Mouse (Mus musculus) adrenal gland, postnatal 25 days (tissue): ENCODE data around the gene Fto. TPM values are rescaled to one million over a fixed set of nuclear protein-coding genes. Genes with fewer than 3 reads are reported as not detected.

Source experiments
- DNase-seq: peaks from one replicate; pipeline ENCODE4 v3.0.0; 2021; ENCODE audit warnings: mixed read lengths
- total RNA-seq: library from RNA; stranded (reverse); gene quantifications from 2 replicates; pipeline ENCODE4 v1.2.3, GENCODE M21; 2021

Gene Fto
- total RNA-seq, 1 experiment from 2014 or later, result 82.7 TPM

DNA sequence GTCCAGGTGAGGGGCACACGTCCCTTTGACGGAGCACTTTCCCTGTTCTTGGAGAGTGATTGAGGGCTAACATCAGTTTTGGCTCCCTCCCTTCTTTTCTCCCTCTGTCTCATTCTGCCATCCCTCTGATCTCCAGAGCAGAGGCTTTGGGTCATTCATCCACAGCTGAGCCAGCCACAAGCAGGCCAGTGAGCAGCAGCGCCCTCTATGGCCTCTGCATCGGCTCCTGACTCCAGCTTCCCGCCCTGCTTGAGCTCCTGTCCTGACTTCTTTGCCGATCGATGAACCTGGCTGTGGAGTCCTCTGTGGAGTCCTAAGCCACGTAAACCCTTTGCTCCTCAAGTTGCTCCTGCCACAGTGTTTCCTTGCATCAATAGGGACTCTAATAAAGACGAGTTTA, 10.9 kb downstream of the Fto start:
- no peak for DNase-seq

DNA sequence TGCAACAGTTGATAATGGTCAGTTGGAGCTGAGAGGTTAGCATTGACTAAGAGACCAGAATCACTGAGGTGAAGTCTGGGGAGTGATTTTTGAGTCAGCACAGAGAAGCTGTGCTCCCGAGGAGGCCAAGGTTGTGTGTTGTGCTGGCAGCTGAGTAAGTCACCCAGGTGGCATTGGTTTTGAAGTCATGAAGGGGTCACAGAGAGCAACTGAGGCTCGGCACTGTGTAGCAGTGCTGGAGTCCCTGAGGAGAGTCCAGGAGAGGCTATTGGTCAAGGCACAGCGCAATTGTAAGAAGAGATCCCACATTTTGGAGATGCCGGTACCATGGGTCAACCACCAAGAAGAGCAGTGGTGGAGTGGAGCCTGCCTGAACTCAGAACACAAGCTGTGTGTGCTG, 11.6 kb downstream of the Fto start:
- DNase-seq, result no peak

DNA sequence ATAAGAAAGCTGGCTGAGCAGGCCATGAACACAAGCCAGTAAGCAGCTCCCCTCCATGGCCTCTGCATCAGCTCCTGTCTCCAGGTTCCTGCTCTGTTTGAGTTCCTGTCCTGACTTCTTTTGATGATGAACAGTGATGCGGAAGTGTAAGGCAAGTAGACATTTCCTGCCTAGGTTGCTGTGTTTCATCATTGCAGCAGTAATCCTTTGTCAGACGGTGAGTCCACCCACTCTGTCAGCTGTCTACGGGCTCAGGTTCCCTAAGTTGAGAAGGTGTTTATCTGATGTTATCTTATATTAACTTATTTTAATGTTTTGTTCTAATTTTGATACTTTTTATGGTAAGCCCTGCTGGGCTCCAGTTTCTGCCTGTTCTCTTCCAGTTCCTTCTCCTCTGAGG, 12.7 kb downstream of the Fto start:
- DNase-seq, result no peak

DNA sequence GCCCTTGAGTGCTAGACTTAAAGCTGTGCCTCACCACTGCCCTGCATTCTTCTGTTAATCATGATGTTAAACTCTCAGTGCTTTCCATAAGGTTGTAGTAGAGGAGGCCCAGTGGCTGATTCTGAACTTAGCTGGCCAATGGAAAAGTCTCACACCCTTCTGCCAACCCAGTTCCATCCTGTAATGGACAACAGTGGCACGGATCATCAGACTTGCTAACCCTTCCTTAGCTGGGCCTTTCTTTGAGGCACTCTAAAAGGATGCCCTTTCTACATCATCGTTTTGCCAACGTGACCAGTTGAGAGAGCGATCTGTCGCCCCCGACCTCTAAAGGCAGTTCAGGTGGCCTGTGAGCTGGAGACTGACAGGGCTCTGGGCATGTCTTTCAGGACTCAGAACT, 13.6 kb downstream of the Fto start:
- DNase-seq, result no peak

DNA sequence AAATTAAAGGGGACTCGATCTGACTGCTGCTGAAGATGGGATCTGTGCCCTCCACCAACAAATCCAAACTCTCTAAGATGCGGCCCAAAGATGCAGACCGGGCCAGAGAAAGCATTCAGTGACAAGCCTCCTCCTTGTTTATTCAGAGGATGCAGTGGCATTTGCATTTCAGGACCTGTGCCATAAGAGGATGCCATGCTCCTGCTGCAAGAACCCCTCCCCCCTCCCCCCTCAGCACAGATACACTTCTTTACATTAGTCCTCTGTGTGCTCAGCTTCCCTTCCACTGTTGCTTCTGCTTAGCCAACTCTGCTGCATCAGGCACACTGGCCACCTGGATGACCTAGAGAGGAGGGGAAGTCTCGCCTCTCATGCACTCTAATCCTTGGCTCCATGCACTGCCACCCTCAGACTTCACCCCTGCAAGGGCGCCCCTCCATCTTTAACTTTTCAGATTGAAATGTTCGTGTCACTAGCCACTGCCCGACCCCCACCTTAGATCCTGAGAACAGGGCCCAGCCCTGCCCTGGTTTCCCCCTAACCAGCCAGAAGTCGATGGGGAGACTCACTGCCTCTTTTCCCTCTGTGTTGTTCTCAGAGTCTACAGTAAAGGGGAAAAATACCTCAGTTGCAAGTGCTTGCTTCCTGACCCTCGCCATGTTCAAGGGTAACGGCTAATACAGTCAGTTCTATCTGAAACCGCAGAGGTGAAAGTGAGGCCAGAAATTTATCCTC, 14.3 kb downstream of the Fto start:
- no peak for DNase-seq

DNA sequence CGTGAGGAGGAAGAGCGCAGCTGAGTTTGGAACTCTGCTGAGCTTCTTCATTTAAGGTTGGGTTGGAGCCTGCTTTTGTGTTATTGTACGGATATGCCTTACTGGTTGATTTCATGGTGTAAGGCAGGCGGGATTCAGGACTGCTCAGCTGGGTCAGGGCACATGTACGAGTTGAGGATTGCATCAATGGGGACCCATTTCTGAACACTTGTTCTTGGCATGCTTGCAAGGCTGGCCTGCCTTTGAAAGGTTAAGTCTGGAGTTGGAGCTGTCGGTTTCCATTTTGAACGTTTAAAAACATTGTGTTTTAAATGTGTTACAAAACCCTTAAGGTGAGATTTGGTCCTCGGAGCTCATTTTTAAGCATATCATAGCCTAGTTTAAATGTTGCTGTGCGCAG, 15.7 kb downstream of the Fto start:
- no peak for DNase-seq

DNA sequence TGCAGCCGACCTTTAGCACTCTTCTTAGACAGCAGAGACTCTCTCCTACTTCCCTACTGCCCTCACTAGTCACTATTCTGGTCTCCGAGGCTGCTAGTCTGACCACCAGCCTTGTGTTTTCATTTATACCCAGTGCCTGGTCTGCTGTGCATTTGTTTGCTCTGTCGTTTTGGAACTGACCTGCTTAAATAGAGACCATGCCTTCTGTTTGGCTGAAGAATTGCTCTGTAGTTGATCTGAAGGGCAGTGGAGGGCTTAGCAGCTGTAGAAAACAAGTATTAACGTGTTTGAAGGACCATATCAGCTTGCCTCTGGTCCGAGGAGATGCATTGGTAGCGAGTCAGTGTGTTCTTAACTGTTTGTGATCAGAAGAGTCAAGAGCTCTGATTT, 16.1 kb downstream of the Fto start:
- no peak for DNase-seq

DNA sequence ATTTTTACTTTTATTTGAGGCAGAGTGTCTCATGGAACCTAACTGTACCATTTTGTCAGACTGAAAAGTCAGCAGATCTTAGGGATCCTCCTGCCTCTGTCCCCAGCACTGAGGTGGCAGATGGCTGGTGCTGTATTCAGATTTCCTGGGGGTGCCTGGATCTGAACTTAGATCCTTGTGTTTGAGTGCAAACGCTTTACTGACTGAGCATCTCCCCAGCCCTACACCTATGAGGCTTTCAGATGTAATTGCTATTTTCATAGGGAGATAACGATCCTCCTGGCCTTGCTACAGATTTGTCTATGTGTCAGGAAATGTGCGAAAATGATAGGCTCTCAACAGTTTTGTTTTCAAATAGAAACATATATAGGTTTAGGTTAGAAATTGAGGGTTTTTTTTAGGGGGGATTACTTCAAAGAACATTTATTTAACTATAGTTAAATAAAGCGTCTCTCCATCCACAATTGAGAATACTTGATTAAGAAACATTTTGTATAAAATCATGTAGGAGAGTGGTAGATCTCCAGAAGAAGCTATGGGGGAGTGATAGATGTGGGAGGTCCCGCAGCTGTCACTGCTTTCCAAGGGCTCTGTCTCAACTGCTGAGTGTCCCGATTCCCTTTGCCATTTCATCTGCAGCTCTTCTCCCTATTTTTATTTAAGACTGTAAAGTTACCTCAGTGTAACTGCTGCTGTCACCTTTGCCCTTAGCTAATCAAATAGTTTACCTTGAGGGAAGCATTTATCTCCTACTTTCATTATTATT, 25.2 kb downstream of the Fto start:
- no peak for DNase-seq

DNA sequence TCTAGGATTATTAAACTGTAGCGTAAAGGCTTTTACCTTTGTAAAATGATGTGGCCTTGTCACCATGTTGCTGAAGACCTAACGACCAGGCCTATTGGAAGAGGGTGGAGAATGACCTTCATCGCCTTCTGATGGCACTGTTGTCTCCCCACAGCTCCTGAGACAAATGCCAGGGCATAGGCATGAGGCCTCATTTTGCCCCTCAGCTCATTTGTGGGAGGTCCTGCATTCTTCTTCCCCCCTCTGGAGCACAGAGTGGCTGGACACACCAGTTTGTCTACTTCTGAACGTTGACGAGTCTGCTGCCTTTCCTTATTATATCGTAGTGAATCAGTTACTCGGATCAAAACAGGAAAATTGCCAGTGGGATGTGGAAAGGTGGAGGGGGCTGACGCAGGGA, 26.3 kb downstream of the Fto start:
- no peak for DNase-seq

DNA sequence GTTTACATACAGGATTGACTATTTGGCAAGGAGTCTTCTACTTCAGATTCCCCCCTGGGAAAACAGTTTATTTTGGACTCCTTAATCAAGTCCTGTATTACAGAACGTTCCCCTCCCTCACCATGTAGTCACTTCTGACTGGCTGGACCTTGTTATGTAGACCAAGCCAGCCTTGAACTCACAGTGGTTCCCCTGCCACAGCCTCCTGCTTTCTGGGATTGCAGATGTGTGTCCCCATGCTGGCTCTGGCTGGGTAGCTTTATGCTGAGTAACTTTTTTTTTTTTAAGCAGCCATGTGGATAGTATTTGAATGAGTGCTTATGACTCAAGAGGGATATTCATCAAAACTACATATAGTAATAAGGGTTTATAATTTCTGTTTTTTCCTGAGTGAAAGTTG, 27.4 kb downstream of the Fto start:
- DNase-seq, result no peak

DNA sequence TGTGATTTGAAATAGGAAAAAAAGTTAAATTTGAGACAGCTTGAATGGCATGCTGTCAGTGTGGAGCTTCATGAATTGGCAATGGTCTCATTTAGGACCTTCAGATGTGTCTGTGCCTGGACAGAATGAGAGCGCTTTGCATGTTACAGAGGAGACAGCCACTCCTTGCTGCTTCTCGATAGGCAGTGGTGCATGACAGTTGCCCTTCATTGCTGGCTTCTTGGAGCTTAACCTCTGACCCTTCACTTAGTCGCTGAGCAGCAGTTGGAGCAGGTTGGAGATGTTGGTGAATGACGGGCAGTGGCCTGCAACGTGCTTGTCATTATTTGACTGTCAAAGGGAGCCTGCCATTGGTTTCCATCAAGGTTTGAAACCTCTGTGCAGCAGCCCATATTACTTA, 28.9 kb downstream of the Fto start:
- no peak for DNase-seq

DNA sequence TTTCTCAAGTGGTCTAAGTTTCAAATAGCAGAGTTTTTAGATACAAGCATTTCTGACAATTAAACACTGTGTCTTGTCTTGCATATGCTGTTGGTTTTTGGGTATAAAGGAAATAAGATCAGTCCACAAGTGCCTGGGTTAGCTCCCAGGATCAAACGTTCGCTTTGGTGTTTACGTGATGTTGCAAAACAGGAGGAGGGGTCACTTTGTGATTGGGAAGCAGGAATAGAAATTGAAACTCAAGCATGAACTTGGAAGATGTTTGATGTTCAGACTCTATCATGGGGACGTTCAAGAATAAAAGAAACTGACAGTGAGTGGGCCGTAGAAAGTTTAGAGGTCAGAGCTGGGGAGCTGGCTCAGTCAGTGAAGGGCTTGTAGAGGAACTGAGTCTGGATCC, 29.5 kb downstream of the Fto start:
- DNase-seq, result no peak

DNA sequence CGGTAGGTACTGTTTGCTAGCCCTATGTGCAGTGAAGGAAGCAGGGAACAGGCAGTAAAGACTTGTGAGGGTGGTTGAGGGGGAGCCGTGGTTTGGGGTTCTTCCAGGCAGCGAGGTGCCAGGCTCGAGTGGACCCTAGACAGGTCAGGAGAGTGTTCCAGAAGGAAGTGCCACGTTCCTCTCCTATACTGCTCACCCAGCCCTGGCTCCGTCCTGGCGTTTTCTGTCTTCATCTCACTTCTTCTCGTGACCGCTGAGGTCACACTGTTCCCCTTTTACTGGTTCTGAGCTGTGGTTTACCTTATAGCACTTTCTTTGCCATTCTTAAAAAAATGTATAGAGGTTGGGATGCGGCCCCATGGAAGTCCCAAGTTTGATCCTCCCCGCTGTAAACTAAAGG, 31.3 kb downstream of the Fto start:
- no peak for DNase-seq

DNA sequence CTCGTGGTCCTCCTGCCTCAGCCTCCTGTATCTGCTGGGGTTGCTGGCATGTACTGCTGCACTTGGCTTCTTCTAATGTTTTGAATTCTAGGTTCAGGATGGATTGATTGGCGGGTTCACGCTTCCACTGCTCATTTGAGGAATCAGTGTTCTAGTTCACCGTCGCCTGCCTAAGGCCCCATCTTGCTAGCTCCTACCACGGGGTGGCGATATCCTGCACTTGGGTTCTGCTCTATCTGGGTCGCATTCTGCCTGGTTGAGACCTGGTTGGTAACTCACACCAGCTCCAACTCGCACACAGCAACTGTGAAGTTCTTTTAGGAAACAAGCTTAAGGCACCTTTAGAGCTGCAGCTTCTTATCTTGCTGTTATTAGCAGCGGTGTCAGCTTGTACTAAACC, 33.8 kb downstream of the Fto start:
- DNase-seq, result no peak

DNA sequence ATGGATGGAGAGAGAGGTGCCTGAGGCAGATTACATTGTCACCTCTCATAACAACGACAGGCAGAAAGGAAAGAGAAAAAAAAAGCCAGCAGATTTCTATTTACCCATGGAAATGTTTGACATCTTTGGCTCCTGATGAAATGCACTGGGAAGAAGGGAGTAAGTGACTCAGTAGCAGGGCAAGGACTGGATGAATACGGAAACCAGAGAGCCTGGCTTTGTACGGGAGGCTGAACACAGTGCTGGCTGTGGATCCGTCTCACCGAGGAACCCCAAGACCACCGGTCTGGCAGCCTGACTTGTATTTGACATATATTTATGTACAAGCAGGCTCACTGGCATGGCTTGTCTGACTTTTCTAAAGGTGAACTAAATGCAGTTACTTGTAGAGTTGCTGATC, 34.3 kb downstream of the Fto start:
- no peak for DNase-seq

DNA sequence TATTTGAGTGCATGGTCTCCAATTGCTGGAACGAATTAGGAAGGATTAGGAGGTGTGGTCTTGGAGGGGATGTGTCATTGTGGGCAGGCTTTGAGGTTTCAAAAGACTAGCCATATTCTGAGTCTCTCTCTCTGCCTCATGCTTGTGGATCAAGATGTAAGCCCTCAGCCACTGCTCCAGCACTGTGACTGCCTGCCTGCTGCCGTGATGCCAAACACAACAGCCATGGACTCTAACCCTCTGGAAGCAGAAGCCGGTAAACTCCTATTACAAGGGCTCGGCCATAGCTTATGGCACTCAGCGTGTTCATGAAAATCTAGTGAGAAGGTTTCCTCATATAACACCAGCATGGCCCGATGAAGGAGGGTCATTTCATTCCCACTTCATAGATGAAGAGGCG, 36.5 kb downstream of the Fto start:
- no peak for DNase-seq

DNA sequence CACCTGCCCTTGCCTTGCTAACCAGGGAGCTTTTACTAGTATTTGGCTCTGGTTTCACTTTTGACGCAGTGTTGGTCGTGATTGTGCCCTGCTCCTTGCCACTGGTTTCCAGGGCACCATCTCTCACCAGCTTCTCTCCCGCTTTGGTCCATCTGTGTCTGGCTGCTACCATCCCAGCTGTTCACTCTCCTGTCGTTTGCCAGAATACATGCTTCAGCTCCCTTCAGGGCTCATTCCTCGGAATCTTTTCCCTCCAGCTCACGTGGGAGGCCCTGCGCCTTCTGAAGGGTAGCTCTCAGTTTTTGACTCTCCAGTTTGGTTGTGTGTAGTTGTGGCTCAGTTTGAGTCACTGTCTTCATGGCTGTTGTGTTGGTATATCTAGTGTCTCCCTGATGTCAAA, 37.3 kb downstream of the Fto start:
- no peak for DNase-seq

DNA sequence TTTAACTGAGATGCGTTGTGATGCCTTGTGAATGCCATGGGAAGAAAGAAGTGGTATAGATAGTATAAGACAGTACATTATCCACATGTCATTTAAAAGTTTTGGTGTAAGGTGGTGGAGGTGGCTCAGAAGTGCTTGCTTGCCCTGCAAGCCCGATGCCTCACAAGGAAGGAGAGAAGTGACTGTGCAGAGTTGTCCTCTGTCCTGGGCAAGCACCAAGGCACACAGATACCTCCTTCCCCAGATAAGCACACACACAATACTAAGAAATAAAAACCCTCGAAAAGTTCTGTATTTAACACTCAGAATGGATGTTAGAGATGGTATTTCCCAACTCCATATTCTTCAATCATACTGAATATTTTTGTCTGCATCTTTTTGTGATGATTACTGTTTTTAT, 39.3 kb downstream of the Fto start:
- DNase-seq, result no peak

DNA sequence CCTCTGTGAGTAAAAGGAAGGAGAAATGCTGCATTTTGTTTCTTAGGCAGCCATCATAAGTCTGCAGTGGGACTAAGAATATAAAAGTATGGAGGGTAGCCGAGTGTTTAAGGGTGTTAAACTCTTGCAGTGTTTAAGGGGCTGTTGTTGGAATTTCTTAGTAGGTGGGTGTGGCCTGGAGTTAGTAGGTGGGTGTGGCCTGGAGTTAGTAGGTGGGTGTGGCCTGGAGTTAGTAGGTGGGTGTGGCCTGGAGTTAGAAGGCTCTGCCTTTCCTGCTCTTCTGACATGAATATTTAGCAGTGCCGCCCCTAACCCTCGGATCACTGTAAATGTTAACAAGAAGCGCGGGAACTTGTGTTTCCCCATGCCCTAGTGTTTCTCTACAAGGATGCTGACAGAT, 39.7 kb downstream of the Fto start:
- DNase-seq, result no peak

DNA sequence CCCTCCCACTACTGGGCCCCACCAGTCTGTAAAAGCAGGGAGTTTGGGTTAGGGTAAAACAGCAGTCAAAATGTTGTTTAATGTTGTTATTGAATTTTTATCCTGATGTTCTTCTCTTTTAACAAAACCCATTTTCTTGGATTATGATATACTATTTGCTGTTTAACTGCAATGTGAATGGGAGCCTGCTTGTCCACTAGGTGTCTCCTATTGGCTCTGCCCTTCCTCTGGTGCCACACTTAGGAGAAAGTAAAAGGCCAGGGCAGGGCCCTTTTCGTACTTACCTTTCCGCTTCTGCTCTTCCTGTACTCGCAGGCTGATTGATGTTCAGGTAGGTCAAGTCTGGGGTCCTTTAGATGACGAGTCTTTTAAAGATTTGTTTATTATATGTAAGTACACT, 40.6 kb downstream of the Fto start:
- no peak for DNase-seq

DNA sequence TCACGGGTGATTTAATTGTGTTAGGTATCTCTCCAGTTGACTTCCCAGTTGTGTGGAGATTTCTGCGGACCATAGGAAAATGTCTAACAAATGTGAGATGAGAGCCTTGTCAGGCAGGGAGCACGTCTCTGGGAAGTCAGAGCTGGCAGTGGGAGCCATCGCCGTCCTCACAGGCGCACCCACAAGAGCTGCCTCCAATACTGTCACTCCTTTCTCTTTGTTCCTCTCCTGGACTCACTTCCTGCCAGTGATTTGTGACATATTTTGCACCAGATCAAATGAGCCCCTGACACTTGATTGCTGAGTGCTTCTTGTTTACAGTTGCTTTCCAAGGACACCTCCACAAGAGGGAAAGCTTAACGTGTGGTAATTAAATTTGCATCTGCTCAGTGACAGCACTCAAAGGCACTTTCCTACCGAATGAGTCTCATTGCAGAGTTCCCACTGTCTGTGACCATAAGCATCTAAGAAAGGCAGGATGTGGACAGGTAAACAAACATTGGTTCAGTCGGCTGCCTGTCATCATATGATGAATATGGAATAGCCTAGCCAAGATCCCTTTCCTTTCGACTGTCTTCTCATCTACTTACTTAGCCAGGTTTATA, 42.1 kb downstream of the Fto start:
- DNase-seq, result no peak

DNA sequence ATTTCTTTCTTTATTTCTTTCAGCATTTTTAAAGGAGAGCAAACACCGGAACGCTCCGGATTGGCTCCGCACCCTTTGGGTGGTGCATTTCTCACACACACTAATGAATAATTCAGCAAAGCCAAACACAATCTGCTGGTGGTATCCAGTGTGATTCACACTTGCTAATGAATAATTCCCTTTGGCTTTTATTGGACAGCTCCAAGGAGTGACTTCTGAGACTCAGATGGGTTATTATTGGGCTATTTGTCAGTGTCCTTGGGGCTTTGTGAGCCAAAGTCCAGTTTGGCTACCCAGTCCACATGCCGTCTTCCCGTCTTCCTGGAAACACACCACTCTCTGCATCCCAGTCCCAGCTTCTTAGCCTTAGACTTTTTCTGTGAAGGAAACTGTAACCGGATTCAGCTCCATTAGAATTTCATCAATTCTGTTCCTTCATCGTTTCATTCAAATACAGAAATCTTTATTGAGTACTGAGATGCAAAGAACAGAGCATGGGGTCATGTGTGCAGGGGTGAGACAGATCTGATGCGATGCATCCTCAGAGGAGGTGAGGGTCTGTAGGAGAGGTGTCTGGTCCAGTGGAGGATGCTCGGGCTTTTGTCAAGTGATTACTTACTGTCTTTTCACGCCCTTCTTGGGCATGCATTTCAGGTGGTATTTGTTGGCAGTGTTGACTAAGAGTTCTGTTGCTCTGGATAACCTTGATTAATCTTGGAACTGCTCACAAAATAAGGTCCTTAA, 42.8 kb downstream of the Fto start:
- no peak for DNase-seq

DNA sequence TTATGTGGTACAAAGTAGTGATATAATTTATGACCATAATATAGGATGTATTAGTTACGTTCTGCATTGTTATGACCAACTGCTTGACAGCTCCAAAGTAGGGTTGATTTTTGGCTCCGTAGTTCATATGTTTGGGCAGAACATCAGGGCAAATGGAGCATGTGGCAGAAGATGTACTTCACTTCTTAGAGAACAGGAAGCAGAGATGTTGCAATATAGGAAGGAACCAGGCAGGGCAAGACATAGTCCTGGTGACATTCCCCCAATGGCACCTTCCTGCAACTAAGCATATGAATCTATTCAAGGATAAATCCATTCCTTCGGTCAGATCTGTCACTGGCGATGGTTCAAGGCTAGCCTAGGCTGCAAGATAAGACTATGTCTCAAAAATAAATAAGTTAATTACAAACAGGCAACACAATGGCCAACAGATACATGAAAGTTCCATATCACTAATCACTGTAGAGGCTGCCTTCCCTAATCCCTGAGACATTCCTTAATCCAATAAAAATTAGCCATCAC, 44.2 kb downstream of the Fto start:
- no peak for DNase-seq
